Mouse (Mus musculus) brain, embryonic 18.5 days (tissue): ENCODE data around the gene Klkb1.

Experiments
- DNase-seq: peaks from one replicate; pipeline ENCODE4 v3.0.0-alpha.2; 2012; ENCODE audit warnings: low read depth, low spot score

Gene Klkb1

DNA sequence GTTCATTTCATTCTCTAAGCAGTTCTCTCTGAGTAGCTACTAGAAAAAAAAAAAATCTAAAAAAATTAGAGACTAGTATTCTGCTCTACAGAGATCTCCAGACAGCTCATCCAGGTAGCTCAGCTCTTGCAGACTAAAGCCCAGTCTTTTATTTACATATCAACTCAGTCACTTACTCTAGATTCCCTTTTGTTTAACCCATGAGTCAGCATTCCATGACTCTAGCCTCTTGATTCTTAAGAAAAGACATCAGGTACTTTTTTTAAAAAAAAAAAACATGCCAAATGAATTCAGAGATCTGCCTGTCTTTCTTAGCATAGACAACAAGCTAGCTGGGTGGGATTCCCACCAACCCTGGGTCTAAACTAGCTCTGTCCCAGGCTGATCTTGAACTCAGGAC, 26.2 kb downstream of the Klkb1 start:
- no peak for DNase-seq

DNA sequence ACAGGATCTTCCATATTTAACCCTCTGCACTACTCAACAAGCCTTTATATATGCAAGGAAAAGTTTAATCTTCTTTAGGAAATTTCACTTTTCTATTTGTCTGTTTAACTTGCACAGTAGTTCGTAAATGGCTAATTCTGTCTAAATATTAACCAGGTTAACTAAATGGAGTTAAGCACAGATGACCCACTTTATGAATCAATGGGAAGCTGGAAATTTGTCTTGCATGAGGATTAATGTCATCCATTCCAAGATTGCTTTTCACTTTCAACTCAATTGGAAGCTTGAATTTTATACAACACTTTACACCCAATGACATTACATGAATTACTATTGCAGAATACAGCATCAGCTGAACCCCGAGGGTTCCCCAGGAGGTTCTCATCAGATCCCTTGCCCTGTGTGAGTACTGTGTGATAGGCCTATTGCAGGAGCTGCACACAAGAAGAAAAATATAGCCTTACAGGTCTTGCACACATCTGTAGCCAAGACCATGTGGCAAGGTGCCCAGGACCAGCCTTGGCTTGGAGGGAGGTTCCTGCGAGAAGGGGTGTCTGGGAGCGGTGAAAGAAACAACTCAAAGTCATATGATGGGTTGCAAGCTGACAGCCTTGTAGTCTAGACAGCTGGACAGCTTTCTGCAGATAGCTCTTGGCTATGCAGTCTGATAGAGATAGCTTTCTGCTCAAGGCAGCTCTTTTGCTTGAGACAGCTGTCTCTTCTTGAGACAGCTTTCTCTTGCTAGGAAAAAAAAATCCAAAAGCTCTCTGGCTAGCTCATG, 26.9 kb downstream of the Klkb1 start:
- DNase-seq, result no peak

DNA sequence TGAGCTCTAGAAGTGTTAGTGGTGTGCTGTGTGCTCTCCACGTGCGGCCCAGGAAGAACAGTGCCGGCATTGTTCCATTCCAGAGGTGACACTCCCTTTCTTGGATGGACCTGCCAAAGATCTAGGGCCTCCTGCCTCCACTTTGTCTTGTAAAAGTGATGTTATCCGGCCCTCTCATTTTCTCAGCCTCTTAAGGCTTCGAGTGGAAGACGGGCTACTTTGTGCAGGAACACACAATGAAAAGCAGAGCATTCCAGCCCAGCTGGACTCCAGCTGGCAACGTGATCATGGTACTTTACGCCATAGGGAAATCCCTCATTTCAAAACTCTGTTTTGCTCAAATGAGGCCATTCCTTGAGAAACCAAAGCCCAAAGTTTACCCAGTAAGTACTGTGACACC, 27.7 kb downstream of the Klkb1 start:
- no peak for DNase-seq

DNA sequence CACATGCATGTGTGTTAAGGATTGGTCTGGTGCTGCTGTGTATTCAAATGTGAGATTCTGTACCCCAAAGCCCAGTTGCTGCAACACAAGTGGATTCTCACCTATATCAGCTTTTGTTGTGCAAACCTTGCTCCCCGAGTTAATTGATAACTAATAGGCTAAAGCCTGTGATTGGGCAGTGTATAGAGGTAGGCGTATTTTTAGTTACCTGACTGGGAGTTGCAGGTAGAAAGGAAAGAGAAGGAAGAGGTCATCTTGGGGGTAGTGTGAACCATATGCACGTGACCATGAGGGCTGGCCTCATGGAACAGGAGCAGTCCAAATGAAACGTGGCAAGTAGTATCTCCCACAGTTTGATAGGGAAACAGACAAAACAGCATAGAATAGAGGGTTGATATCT, 29.7 kb downstream of the Klkb1 start:
- DNase-seq, result no peak

DNA sequence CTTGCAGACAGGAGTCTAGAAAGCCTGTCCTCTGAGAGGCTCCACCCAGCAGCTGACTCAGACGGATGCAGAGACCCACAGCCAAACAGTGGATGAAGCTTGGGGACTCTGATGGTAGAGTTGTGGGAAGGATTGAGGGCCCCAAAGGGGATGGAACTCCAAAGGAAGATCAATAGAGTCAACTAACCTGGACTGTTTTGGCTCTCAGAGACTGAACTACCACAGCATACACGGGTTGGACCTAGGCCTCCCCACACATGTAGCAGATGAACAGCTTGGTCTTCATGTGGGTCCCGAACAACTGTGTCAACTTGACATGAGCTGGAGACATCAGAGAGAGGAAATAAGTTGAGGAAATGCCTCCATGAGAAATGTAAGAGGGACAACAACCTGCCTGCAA, 31.8 kb downstream of the Klkb1 start:
- DNase-seq, result no peak

DNA sequence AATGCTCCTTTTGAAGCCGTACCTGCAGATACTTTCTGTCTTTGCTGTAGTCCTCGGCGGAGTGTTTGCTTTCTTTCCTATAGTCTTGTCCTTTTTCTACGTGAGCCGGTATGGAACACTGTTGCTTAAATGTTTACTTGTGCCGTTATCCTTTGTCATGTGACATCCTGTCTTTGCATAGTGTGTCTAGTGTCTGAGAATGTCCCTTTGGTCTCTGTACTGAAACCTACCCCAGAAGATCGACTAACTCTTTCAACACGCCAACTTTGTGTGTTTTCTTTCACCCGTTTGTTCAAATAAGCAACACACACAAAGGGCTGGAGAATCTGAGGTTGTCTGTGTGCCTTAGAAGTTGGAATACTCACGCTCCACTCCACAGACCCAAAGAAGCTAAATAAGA, 32.7 kb downstream of the Klkb1 start, which contains the start of gene F11:
TSS of gene F11 (minus strand) at position 112 of the 400 bp plus-strand sequence.
- DNase-seq, result no peak

DNA sequence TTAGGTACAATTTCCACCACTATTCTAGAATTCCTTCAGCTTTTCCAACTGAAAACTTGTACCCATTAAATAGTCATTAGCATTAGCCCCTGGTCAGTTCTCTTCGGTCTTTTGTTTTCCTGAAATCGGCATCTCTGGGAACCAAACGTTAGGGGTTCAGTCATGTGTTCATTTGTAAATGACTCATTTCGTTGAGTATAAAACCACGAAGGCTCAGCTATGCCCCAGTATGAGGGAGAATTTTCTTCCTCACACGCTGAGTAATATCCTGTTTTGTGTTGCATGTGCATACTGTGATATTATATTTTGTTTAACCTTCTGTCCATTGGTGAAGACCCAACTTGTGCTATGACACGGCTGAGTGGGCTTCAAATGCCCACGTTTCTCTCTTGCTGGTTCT, 36.2 kb downstream of the Klkb1 start:
- no peak for DNase-seq

DNA sequence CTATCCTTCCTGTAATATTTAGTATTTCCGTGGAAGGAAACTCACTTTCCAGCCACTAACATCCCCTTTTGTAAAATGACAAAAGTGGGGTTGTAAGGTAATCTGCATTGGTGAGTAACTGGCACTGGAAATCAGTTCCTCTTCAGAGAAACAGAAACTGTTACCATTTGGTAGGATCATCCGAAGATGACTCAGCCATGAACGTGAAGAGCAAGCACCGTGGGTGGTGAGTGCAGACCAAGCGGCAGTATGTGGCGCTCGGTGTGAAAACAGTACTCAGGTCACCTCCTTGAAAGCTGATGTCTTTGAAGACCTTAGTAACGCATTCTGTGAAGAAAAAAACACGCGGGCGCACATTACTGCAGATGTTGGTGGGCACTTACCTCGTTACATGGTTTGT, 39.6 kb downstream of the Klkb1 start:
- no peak for DNase-seq

DNA sequence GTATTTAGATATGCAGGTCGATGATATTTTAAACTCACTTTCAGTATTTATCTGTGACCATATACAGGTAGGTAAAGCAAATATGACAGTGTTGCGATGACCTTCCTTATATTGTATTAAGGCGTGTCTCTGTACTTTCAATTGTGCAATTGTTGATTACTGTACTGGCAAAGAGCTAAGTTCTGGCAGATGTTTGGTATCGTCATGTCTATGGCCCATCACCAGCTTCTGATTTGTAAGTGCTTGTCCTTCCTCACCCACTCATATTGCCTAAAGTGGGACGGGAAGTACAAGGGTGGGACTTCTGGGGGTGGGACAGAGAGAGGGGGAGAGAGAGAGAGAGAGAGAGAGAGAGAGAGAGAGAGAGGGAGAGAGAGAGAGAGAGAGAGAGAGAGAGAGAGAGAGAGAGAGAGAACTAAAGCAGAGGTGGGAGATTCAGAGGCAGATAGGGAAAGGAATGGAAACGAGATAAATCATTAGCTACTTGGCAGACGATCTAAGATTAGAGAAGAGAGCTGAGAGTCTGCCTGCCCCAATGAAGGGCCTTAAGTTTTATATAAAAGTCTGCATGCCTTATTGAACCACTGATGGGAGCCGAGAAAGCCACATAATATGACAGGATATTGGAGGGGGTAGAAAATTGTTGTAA, 40.3 kb downstream of the Klkb1 start:
- no peak for DNase-seq

DNA sequence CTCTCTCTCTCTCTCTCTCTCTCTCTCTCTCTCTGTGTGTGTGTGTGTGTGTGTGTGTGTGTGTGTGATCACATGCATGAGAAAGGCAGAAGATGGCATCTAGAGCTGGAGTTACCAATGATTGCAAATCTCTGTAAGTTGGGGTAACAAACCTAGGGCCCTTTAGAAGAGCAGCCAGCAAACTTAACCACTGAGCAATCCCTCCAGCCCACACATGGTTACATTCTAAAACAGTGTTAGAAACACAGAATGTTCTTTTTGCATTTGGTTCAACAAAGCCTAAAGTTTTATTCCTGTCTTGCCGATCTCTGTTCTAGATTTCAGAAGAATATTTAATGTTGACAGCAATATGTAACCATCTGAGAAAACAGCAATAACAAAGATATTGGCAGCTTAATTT, 41.1 kb downstream of the Klkb1 start:
- DNase-seq, result no peak

DNA sequence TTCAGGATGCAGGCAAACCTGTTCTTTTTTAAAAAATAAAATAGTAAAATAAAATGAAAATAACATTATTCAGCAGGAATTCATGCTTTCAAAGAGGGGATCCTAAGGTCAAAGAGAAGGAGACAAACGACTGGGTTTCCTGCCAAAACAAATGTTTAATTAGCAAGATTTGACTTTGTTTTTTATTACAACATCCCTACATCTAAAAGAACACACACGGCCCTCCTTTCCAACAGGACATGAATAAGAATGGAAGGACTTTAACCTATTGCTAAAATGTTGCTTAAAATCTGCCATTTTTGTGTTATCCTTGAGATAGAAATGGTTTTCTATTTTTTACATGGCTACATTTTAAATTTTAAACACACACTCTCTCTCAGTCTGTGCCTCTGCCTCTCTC, 41.5 kb downstream of the Klkb1 start:
- DNase-seq, result no peak

DNA sequence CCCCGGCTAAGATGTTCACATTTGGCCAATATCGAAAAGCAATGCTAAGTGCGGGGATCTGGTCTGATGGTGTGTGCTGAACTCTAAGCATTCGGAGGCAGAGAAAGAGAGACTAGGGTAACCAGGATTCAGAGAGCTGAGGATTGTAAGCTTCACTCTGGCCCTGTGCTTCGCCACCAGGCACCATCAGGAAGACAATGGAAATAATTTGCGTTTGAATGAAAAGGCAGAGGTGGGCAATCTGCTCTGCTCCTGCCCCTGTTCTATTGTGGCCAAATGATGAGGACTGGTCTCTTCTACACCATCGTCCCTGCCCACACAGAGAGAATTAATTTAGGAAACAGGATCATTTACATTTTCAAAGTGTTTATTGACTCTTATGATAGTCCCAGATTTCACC, 48.4 kb downstream of the Klkb1 start:
- no peak for DNase-seq

DNA sequence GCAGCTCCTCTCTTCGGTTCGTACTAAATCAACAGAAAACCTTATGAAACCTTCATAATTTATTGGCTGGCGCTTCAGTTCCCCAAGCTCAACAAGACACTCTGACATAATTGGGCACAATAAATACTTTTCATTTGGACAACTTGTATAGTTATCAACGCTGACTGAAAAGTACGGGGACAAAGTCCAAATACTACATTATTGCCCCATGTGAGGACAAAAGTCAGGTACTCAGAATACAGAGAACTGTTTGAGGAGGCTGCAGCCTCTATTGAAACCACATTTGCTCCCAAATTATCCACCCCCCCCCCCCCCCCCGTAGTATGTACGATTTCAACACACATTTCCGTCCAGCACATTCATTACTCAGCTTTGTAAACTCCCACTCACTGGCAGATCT, 55.3 kb downstream of the Klkb1 start:
- DNase-seq, result no peak

DNA sequence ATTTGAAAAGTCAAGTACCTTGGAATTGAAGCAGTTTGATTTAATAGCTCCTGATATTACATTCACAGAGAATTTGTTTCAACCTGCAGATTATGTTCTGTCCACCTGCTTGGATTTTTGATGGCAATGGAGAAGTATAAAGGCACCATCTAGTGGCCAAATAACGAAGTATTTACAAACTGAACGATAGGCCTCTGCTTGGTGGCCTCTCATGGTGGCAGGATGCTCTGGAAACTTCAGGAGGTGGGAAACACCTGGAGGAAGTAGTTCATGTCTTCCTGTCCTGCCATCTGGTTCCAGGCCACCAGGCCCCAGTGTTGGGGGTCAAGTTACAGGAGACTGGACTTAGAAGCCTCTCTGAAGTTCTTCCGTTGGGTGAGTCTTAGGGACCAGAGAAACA, 56.4 kb downstream of the Klkb1 start:
- no peak for DNase-seq

DNA sequence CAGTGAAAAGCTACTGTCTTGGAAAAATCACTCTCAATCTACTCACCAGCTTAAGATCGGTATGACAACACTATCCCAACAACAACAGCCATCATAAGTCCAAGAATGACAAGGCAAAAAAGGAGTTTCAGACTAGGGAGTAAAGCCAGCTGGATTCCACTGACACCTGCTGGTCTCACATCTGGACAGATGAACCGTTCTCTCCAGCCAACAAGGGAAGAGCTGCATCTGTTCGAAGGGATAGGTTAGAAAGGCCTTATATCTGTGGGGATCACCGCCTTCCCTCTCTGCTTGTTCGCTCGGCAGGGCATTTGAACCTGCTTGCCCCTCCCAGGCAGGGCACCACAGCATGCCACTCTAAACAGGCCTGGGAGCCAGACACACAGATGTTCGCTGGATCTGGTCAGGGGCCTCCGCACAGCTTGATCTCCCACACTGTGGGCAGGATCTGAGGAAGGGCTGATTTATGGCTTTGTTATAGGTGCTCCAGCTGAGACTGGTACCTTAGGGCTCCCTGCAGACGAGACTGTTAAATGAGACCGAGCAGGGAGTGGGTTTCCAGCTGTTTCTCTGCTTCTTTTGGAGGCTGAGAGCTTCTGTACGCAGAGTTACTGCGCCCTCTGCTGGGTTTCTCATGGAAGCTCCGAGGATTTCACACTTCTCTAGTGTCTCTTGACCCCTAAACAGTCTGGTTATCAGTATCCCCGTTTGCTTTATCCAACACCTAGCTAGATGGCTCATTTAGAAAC, 58.3 kb downstream of the Klkb1 start:
- DNase-seq, result peak; percentile 51

DNA sequence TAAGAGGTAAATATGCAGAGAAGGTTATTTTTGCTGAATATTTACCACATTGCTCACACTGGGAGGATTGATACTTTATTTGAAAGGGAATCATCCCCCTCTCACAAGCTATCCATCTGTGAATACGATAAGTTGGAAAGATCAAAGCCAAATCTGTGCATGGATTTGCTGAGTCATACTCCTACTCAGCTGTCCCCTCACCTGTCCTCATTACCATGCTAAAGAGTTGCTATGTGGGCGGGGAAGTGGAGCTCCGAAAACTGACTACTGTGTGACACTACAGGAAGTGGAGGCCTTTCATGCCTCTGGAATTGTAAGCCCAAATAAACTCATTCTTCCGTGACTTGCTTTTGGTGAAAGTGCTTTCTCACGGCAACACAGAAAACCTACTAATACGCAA, 59.4 kb downstream of the Klkb1 start:
- no peak for DNase-seq

DNA sequence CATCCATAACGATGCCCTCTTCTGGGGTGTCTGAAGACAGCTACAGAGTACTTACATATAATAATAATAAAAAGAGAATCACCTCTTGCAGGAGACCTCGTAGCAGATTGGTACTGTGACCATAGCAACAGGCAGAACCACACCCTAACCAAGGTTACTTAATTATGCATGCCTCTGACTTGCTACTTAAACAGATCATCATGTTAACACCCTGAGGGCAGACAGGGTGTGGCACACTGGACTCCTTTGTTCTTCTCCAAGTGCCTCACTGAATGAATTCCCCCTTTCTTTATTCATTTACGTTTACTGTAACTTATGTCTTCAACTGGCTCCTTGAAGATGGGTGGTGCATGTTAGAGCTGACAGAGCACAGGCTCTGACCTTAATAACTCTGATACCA, 61.4 kb downstream of the Klkb1 start:
- DNase-seq, result no peak
